Mouse (Mus musculus): ENCODE data around the gene Foxo6.

- no peak for TF ChIP-seq CTCF (IDR thresholded peaks at IDR 0.05; ENCODE audit: control insufficient read depth, insufficient read depth, insufficient replicate concordance, low read depth, low read length)
- TF ChIP-seq POLR2A (IDR thresholded peaks at IDR 0.05; ENCODE audit: control insufficient read depth, low read depth, low read length), result no peak
These were observed 4.1 kb upstream of the Foxo6 start for GRCm38 (mm10) chr4:120291106-120291822.

Data from testis, adult 2 months (tissue).